21 mouse cellular contexts compared by ENCODE assay signal in the genomic region with DNA sequence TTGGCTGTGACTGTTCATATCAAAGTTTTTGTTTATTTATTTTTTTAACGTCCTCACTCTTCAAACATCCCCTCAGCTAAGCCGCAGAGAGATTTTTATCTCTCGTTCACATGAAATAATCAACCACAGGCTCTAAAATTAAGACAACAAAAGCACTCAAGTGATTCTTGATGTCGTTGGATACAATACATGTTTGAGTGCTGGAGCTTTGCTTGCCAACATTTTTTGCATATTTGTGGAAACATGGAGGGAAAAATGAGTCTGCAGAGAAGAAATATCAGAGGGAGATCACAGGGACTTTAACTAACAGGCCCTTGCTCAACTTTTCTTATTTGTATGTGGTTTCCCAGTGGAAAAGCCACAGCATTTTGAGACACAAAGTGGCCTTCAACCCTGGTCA.
DNase-seq lines count a peak whose midpoint lies in the region; ATAC-seq and TF ChIP-seq lines count a peak whose summit lies in the region.
"Had no signal": no experiment of that assay in that cellular context is flagged by ENCODE, and none has a peak within 500 bp of the region (broad histone marks: within the 10 kb centered on the region; RNA-seq: fewer than 3 reads in every experiment).

No protein-coding gene starts in this region.

- H3K27ac ChIP-seq in gastrocnemius, adult 2 months: 0 out of 2 replicates have a peak overlapping the region, but pooled peaks have one; percentile 10
- no peak overlapping the region for H3K27ac ChIP-seq in kidney, embryonic 15.5 days
- H3K27ac ChIP-seq: embryonic facial prominence, embryonic 15.5 days; forebrain, embryonic 12.5 days; heart, embryonic 15.5 days; hindbrain, embryonic 13.5 days; hindbrain, postnatal 0 days had no signal

- no peaks in the 10 kb centered on the region for H3K4me1 ChIP-seq in kidney, embryonic 15.5 days
- H3K4me1 ChIP-seq: heart, embryonic 15.5 days; hindbrain, embryonic 13.5 days had no signal

- no peak for DNase-seq in gastrocnemius, adult 2 months
- no peak for DNase-seq in gastrocnemius, adult 8-10 months (ENCODE audit: low spot score in 2 of 2)
- DNase-seq in kidney, postnatal 14 days: peak; percentile 5
- peak; percentile 94 for DNase-seq in Muller cell, postnatal 12 days (ENCODE audit: inconsistent ontology term)
- DNase-seq in fibroblast of lung, adult 2 months (ENCODE audit: low read depth): peak; percentile 42
- DNase-seq in left cerebral cortex, adult 11 months (ENCODE audit: low spot score): no peak
- DNase-seq: adrenal gland, postnatal 10 days; cerebellum, adult 11-12 months; cerebellum, adult 9-10 months; cerebellum, postnatal 25 days; forebrain, postnatal 0 days; gastrocnemius, postnatal 36 days; heart, postnatal 14 days had no signal

- H3K36me3 ChIP-seq in kidney, embryonic 15.5 days: no peaks in the 10 kb centered on the region
- H3K36me3 ChIP-seq: embryonic facial prominence, embryonic 15.5 days; forebrain, embryonic 12.5 days; heart, embryonic 15.5 days; hindbrain, embryonic 13.5 days had no signal

- no peak for TF ChIP-seq CTCF in gastrocnemius, adult 2 months (IDR thresholded peaks at IDR 0.05)

- no peak overlapping the region for H3K9ac ChIP-seq in kidney, embryonic 15.5 days
- H3K9ac ChIP-seq: embryonic facial prominence, embryonic 15.5 days; forebrain, embryonic 12.5 days; forebrain, postnatal 0 days; heart, embryonic 15.5 days; hindbrain, embryonic 13.5 days had no signal

- intact Hi-C loops in gastrocnemius, adult 2 months (cut with DNase I): no loop called here

- H3K4me3 ChIP-seq in gastrocnemius, adult 2 months: no peak overlapping the region
- no peak overlapping the region for H3K4me3 ChIP-seq in kidney, embryonic 15.5 days (replicated peaks)
- H3K4me3 ChIP-seq: embryonic facial prominence, embryonic 15.5 days; erythroblast, embryonic 14.5 days; forebrain, embryonic 12.5 days; heart, embryonic 15.5 days; hindbrain, embryonic 13.5 days had no signal

- H3K4me2 ChIP-seq in kidney, embryonic 15.5 days: no peak overlapping the region
- H3K4me2 ChIP-seq: embryonic facial prominence, embryonic 15.5 days; forebrain, embryonic 12.5 days; heart, embryonic 11.5 days; heart, embryonic 15.5 days; hindbrain, embryonic 13.5 days had no signal

- peaks cover 15% of the 10 kb centered on the region; the same call in 1 of the 2 replicates for H3K27me3 ChIP-seq in kidney, embryonic 15.5 days
- H3K27me3 ChIP-seq: embryonic facial prominence, embryonic 15.5 days; heart, embryonic 15.5 days; hindbrain, embryonic 13.5 days had no signal

- 36% methylated on average over 4 of the region's 4 CpGs for WGBS in kidney, embryonic 15.5 days

- H3K9me3 ChIP-seq in kidney, embryonic 15.5 days (replicated peaks): no peaks in the 10 kb centered on the region
- H3K9me3 ChIP-seq: embryonic facial prominence, embryonic 15.5 days; forebrain, embryonic 12.5 days; heart, embryonic 15.5 days; hindbrain, embryonic 13.5 days had no signal

- ATAC-seq in kidney, embryonic 15.5 days (replicated peaks; ENCODE audit: low FRiP score): no peak
- ATAC-seq: forebrain, postnatal 0 days; hindbrain, postnatal 0 days had no signal

Comparison
In these comparisons a context has a peak if more than half of its experiments do, and no peak if none do; other contexts are left out.
1. DNase-seq: peak in kidney, postnatal 14 days (single experiment), Muller cell, postnatal 12 days (single experiment) and fibroblast of lung, adult 2 months (single experiment); none in gastrocnemius, adult 2 months (single experiment), gastrocnemius, adult 8-10 months (0 of 2) and left cerebral cortex, adult 11 months (single experiment).